Mouse (Mus musculus): ENCODE data around the gene Dnaaf2. TPM values are rescaled to one million over a fixed set of nuclear protein-coding genes. Genes with fewer than 3 reads are reported as not detected.
A peak's percentile ranks its signal among the peaks of the same experiment; 100 is the strongest.

The Dnaaf2 gene
- polyA plus RNA-seq, 1 experiment from 2014 or later, result 8.1 TPM

DNA sequence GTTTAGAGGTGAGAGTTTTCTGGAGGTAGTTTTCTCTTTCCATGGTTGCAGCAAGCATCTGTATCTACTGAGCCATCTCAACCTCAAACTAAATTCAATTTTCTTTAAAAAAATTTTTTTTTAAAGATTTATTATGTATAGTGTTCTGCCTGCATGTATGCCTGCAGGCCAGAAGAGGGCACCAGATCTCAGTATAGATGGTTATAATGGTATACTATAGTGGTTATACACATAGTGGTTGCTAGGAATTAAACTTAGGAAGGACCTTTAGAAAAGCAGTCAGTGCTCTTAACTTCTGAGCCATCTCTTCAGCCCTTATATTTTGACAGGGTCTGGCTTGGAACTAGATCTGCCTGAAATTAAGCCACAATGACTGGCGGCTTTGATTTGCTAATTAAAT lies 7.7 kb downstream of the Dnaaf2 start:
- Histone ChIP-seq H3K27me3 (replicated peaks; ENCODE audit: control insufficient read depth, insufficient read depth, low read length) (no peaks in the 10 kb centered on the region), H3K4me3 (ENCODE audit: low read depth, low read length) (no peak overlapping the region), H3K36me3 (ENCODE audit: control insufficient read depth, insufficient read depth, low read length) (peaks cover 34% of the 10 kb centered on the region), H3K9ac (ENCODE audit: low read length) (no peak overlapping the region), H3K4me1 (replicated peaks; ENCODE audit: control insufficient read depth, insufficient read depth, low read length) (peaks cover 9% of the 10 kb centered on the region), H3K9me3 (ENCODE audit: control insufficient read depth, low read length) (no peaks in the 10 kb centered on the region), H3K27ac (ENCODE audit: low read depth) (no peak overlapping the region), H3K4me2 (ENCODE audit: low read length) (no peak overlapping the region)
- ATAC-seq (replicated peaks; ENCODE audit: low FRiP score, low TSS enrichment, low read depth), result no peak
- DNase-seq (ENCODE audit: low spot score), result no peak
- WGBS, result 98% methylated on average over 1 of the region's 1 CpGs

GRCm38 (mm10) chr12:69190074-69190473 lies 8.2 kb downstream of the Dnaaf2 start:
- no peak for ATAC-seq (replicated peaks; ENCODE audit: low FRiP score, low TSS enrichment, low read depth)
- Histone ChIP-seq H3K27ac (ENCODE audit: low read depth) (no peak overlapping the region), H3K4me1 (replicated peaks; ENCODE audit: control insufficient read depth, insufficient read depth, low read length) (peaks cover 14% of the 10 kb centered on the region), H3K4me2 (ENCODE audit: low read length) (no peak overlapping the region), H3K27me3 (replicated peaks; ENCODE audit: control insufficient read depth, insufficient read depth, low read length) (no peaks in the 10 kb centered on the region), H3K4me3 (ENCODE audit: low read depth, low read length) (no peak overlapping the region), H3K9me3 (ENCODE audit: control insufficient read depth, low read length) (no peaks in the 10 kb centered on the region), H3K9ac (ENCODE audit: low read length) (no peak overlapping the region), H3K36me3 (ENCODE audit: control insufficient read depth, insufficient read depth, low read length) (peaks cover 34% of the 10 kb centered on the region)
- WGBS, result 85% methylated on average over 9 of the region's 9 CpGs
- no peak for DNase-seq (ENCODE audit: low spot score)

- WGBS, result 68% methylated on average over 5 of the region's 5 CpGs
- no peaks in the 10 kb centered on the region for H3K9me3 ChIP-seq (ENCODE audit: control insufficient read depth, low read length)
- peaks cover 16% of the 10 kb centered on the region for H3K4me1 ChIP-seq (replicated peaks; ENCODE audit: control insufficient read depth, insufficient read depth, low read length)
- 0 out of 2 replicates have a peak overlapping the region, but pooled peaks have one; percentile 1 for H3K4me2 ChIP-seq (ENCODE audit: low read length)
- DNase-seq (ENCODE audit: low spot score) (no peak), ATAC-seq (replicated peaks; ENCODE audit: low FRiP score, low TSS enrichment, low read depth) (no peak)
- H3K4me3 ChIP-seq (ENCODE audit: low read depth, low read length), result no peak overlapping the region
- H3K9ac ChIP-seq (ENCODE audit: low read length), result no peak overlapping the region
- H3K27ac ChIP-seq (ENCODE audit: low read depth), result no peak overlapping the region
- peaks cover 33% of the 10 kb centered on the region for H3K36me3 ChIP-seq (ENCODE audit: control insufficient read depth, insufficient read depth, low read length)
- no peaks in the 10 kb centered on the region for H3K27me3 ChIP-seq (replicated peaks; ENCODE audit: control insufficient read depth, insufficient read depth, low read length)
These were observed 11.3 kb downstream of the Dnaaf2 start for GRCm38 (mm10) chr12:69186811-69187471.

DNA sequence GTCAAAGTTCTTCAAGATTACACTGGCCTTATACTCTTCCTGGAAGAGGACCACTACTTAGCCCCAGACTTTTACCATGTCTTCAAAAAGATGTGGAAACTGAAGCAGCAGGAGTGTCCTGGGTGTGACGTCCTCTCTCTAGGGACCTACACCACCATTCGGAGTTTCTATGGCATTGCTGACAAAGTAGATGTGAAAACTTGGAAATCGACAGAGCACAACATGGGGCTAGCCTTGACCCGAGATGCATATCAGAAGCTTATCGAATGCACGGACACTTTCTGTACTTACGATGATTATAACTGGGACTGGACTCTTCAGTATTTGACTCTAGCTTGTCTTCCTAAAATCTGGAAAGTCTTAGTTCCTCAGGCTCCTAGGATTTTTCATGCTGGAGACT lies 12.9 kb downstream of the Dnaaf2 start:
- no peak for DNase-seq (ENCODE audit: low spot score)
- Histone ChIP-seq H3K4me3 (ENCODE audit: low read depth, low read length) (peak overlapping the region; percentile 88), H3K9ac (ENCODE audit: low read length) (peak overlapping the region; percentile 81), H3K27me3 (replicated peaks; ENCODE audit: control insufficient read depth, insufficient read depth, low read length) (no peaks in the 10 kb centered on the region), H3K36me3 (ENCODE audit: control insufficient read depth, insufficient read depth, low read length) (peaks cover 28% of the 10 kb centered on the region), H3K4me1 (replicated peaks; ENCODE audit: control insufficient read depth, insufficient read depth, low read length) (peaks cover 16% of the 10 kb centered on the region), H3K4me2 (ENCODE audit: low read length) (peak overlapping the region; percentile 89), H3K27ac (ENCODE audit: low read depth) (no peak overlapping the region), H3K9me3 (ENCODE audit: control insufficient read depth, low read length) (no peaks in the 10 kb centered on the region)
- no peak for ATAC-seq (replicated peaks; ENCODE audit: low FRiP score, low TSS enrichment, low read depth)
- 84% methylated on average over 7 of the region's 7 CpGs for WGBS

DNA sequence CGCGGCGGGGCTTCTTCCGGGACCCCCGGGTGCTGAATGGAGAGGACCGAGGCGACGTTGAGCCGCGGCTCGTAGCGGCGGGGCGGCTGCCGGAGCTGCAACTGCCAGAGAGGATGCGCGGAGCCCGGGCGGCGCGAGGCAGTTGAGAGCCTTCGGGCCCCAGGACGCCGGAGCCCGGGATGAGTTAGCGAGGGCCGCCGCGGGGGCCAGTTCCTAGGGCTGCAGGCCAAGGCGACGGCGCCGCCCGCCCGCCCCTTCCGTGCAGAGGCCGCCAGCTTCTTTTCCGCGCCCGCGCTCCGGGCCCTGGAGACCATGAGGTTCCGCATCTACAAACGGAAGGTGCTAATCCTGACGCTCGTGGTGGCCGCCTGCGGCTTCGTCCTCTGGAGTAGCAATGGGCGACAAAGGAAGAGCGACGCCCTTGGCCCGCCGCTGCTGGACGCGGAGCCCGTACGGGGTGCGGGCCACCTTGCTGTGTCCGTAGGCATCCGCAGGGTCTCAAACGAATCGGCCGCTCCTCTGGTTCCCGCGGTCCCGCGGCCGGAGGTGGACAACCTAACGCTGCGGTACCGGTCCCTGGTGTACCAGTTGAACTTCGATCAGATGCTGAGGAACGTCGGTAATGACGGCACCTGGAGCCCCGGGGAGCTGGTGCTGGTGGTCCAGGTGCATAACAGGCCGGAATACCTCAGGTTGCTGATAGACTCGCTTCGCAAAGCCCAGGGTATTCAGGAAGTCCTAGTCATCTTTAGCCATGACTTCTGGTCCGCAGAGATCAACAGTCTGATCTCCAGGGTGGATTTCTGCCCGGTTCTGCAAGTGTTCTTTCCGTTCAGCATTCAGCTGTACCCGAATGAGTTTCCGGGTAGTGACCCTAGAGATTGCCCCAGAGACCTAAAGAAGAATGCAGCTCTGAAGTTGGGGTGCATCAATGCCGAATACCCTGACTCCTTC lies 13.6 kb downstream of the Dnaaf2 start:
- Histone ChIP-seq H3K27ac (ENCODE audit: low read depth) (peak overlapping the region; percentile 83), H3K4me1 (replicated peaks; ENCODE audit: control insufficient read depth, insufficient read depth, low read length) (peaks cover 16% of the 10 kb centered on the region), H3K9me3 (ENCODE audit: control insufficient read depth, low read length) (no peaks in the 10 kb centered on the region), H3K4me3 (ENCODE audit: low read depth, low read length) (peak overlapping the region; percentile 88), H3K36me3 (ENCODE audit: control insufficient read depth, insufficient read depth, low read length) (peaks cover 23% of the 10 kb centered on the region), H3K4me2 (ENCODE audit: low read length) (peak overlapping the region; percentile 89), H3K27me3 (replicated peaks; ENCODE audit: control insufficient read depth, insufficient read depth, low read length) (no peaks in the 10 kb centered on the region), H3K9ac (ENCODE audit: low read length) (peak overlapping the region; percentile 81)
- 2% methylated on average over 80 of the region's 86 CpGs for WGBS
- ATAC-seq (replicated peaks; ENCODE audit: low FRiP score, low TSS enrichment, low read depth) (peak; percentile 56), DNase-seq (ENCODE audit: low spot score) (peak; percentile 79)

DNA sequence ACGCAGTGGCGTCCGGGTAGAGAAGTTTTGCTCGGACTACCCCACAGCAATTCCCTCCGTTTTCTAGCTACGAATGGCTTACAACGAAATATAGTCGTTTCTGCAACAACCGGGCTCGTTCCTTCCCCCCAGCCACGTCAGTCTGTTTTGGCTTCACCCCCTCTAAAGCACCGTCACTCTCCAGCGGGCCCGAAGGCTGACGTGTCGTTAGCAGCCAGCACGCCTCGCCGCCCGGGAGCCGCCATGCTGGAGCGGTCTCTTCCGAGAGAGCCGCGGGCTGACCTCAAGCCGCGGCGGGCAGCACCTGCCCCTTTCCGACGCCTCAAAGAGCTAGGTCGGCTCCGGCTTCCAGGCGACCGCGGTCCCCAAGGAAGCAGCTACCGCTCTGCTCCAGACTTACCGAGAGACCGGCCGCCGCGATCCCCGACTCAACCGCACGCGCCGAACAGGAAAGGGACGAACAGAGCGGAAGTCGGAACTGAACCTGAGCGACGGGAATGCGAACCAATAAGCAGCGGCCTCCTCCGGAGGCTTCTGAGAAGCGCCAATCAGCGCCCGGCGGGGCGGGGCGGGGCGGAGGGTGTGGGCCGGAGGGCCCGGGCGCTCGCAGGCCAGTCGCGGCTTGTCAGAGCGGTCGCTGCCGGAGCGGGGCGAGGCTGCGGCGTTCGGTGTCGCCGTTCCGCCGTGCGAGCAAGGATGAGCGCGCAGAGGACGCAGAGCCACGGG lies 14.5 kb downstream of the Dnaaf2 start, which contains the start of the genes Rpl36al and Mgat2:
Gene Rpl36al, minus strand, starts transcription at position 501 of the 726 bp plus-strand sequence.
Gene Mgat2, plus strand, starts transcription at position 575 of the 726 bp plus-strand sequence.
- H3K4me2 ChIP-seq (ENCODE audit: low read length), result peak within 1 kb of the TSS; percentile 89
- H3K27ac ChIP-seq (ENCODE audit: low read depth), result peak within 1 kb of the TSS; percentile 83
- under 1% methylated on average over 77 of the region's 84 CpGs for WGBS
- H3K27me3 ChIP-seq (replicated peaks; ENCODE audit: control insufficient read depth, insufficient read depth, low read length), result no peaks in the 10 kb centered on the region
- H3K4me3 ChIP-seq (ENCODE audit: low read depth, low read length), result peak within 1 kb of the TSS; percentile 88
- peaks cover 23% of the 10 kb centered on the region for H3K36me3 ChIP-seq (ENCODE audit: control insufficient read depth, insufficient read depth, low read length)
- H3K9ac ChIP-seq (ENCODE audit: low read length), result peak within 1 kb of the TSS; percentile 81
- H3K9me3 ChIP-seq (ENCODE audit: control insufficient read depth, low read length), result no peaks in the 10 kb centered on the region
- DNase-seq (ENCODE audit: low spot score) (peak; percentile 97), ATAC-seq (replicated peaks; ENCODE audit: low FRiP score, low TSS enrichment, low read depth) (peak; percentile 98)
- H3K4me1 ChIP-seq (replicated peaks; ENCODE audit: control insufficient read depth, insufficient read depth, low read length), result peaks cover 16% of the 10 kb centered on the region

DNA sequence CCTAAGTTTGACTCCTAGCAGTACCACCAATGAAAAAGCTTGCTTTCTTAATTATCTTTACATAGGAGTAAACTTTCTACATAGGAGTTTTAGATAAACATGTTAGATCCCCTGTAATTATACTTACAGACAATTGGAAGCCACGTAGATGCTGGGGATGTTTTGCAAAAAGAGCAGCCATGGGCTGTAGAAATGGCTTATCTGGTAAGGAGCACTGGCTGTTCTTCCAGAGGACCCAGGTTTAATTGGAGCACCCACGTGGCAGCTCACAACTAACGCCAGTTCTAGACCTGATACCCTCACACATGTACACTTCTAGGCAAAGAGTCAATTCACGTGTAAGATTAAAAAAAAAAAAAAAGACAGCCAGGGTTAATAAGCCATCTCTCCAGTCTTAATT lies 16.4 kb downstream of the Dnaaf2 start:
- peaks cover 16% of the 10 kb centered on the region for H3K36me3 ChIP-seq (ENCODE audit: control insufficient read depth, insufficient read depth, low read length)
- 85% methylated on average over 4 of the region's 4 CpGs for WGBS
- H3K4me2 ChIP-seq (ENCODE audit: low read length), result no peak overlapping the region
- H3K27ac ChIP-seq (ENCODE audit: low read depth), result no peak overlapping the region
- H3K4me3 ChIP-seq (ENCODE audit: low read depth, low read length), result no peak overlapping the region
- ATAC-seq (replicated peaks; ENCODE audit: low FRiP score, low TSS enrichment, low read depth) (no peak), DNase-seq (ENCODE audit: low spot score) (no peak)
- H3K4me1 ChIP-seq (replicated peaks; ENCODE audit: control insufficient read depth, insufficient read depth, low read length), result peaks cover 9% of the 10 kb centered on the region
- H3K9me3 ChIP-seq (ENCODE audit: control insufficient read depth, low read length), result no peaks in the 10 kb centered on the region
- H3K27me3 ChIP-seq (replicated peaks; ENCODE audit: control insufficient read depth, insufficient read depth, low read length), result no peaks in the 10 kb centered on the region
- H3K9ac ChIP-seq (ENCODE audit: low read length), result no peak overlapping the region

DNA sequence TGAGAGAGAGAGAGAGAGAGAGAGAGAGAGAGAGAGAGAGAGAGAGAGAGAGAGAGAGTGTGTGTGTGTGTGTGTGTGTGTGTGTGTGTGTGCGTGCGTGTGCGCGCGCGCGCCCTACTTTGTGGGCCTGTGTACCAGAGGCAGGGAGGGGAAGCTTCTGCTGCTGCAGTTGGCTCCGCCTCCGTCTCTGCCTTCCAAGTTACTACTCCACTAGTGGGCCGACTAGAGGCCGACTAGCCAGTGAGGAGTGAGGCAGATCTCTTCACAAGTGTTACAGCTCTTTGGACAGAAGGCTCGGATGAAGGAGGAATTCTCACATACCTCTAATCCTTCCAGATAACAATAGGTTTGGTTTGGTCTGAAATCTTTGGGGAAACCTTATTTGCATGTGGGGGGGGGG lies 18.9 kb downstream of the Dnaaf2 start:
- H3K36me3 ChIP-seq (ENCODE audit: control insufficient read depth, insufficient read depth, low read length), result peaks cover 35% of the 10 kb centered on the region
- H3K4me3 ChIP-seq (ENCODE audit: low read depth, low read length), result no peak overlapping the region
- H3K9me3 ChIP-seq (ENCODE audit: control insufficient read depth, low read length), result no peaks in the 10 kb centered on the region
- H3K27me3 ChIP-seq (replicated peaks; ENCODE audit: control insufficient read depth, insufficient read depth, low read length), result no peaks in the 10 kb centered on the region
- ATAC-seq (replicated peaks; ENCODE audit: low FRiP score, low TSS enrichment, low read depth) (no peak), DNase-seq (ENCODE audit: low spot score) (no peak)
- 62% methylated on average over 12 of the region's 12 CpGs for WGBS
- H3K4me1 ChIP-seq (replicated peaks; ENCODE audit: control insufficient read depth, insufficient read depth, low read length), result no peaks in the 10 kb centered on the region
- no peak overlapping the region for H3K4me2 ChIP-seq (ENCODE audit: low read length)
- H3K27ac ChIP-seq (ENCODE audit: low read depth), result no peak overlapping the region
- H3K9ac ChIP-seq (ENCODE audit: low read length), result no peak overlapping the region

Measured in intestine, embryonic 14.5 days (tissue).